Mouse (Mus musculus): ENCODE data around the gene Zfp74. TPM values are rescaled to one million over a fixed set of nuclear protein-coding genes. Genes with fewer than 3 reads are reported as not detected.

Gene Zfp74
- polyA plus RNA-seq, 1 experiment from 2014 or later: 24.3 TPM

GRCm38 (mm10) chr7:29922780-29923179, 31.1 kb downstream of the Zfp74 start:
- H3K36me3 ChIP-seq (ENCODE audit: control insufficient read depth, insufficient read depth): no peaks in the 10 kb centered on the region
- H3K27me3 ChIP-seq (replicated peaks; ENCODE audit: control insufficient read depth, insufficient read depth, low read length): no peaks in the 10 kb centered on the region
- no peaks in the 10 kb centered on the region for H3K4me1 ChIP-seq (replicated peaks; ENCODE audit: control insufficient read depth, insufficient read depth, low read length)
- no peak overlapping the region for H3K27ac ChIP-seq (ENCODE audit: low read length)
- H3K9me3 ChIP-seq (ENCODE audit: control insufficient read depth, low read length): no peaks in the 10 kb centered on the region
- H3K4me2 ChIP-seq (ENCODE audit: low read length): no peak overlapping the region
- H3K4me3 ChIP-seq (replicated peaks; ENCODE audit: low read length): no peak overlapping the region
- no peak overlapping the region for H3K9ac ChIP-seq (replicated peaks; ENCODE audit: low read depth, low read length)
- WGBS: 75% methylated on average over 2 of the region's 2 CpGs
- ATAC-seq: no peak

GRCm38 (mm10) chr7:29921439-29922093, 32.3 kb downstream of the Zfp74 start:
- 88% methylated on average over 6 of the region's 6 CpGs for WGBS
- H3K36me3 ChIP-seq (ENCODE audit: control insufficient read depth, insufficient read depth): no peaks in the 10 kb centered on the region; the same call in 1 of the 2 replicates
- no peaks in the 10 kb centered on the region for H3K27me3 ChIP-seq (replicated peaks; ENCODE audit: control insufficient read depth, insufficient read depth, low read length)
- H3K4me1 ChIP-seq (replicated peaks; ENCODE audit: control insufficient read depth, insufficient read depth, low read length): no peaks in the 10 kb centered on the region
- no peaks in the 10 kb centered on the region for H3K9me3 ChIP-seq (ENCODE audit: control insufficient read depth, low read length)
- H3K9ac ChIP-seq (replicated peaks; ENCODE audit: low read depth, low read length): no peak overlapping the region
- no peak for ATAC-seq
- no peak overlapping the region for H3K4me3 ChIP-seq (replicated peaks; ENCODE audit: low read length)
- no peak overlapping the region for H3K4me2 ChIP-seq (ENCODE audit: low read length)
- no peak overlapping the region for H3K27ac ChIP-seq (ENCODE audit: low read length)

GRCm38 (mm10) chr7:29918062-29918453, 35.8 kb downstream of the Zfp74 start:
- WGBS: 78% methylated on average over 4 of the region's 4 CpGs
- ATAC-seq: no peak

GRCm38 (mm10) chr7:29917371-29918061, 36.4 kb downstream of the Zfp74 start:
- H3K27ac ChIP-seq (ENCODE audit: low read length): no peak overlapping the region
- H3K4me3 ChIP-seq (replicated peaks; ENCODE audit: low read length): no peak overlapping the region
- 0 out of 2 replicates have a peak, but pooled peaks cover 3% of the 10 kb centered on the region for H3K9me3 ChIP-seq (ENCODE audit: control insufficient read depth, low read length)
- H3K36me3 ChIP-seq (ENCODE audit: control insufficient read depth, insufficient read depth): peaks cover 28% of the 10 kb centered on the region
- H3K4me1 ChIP-seq (replicated peaks; ENCODE audit: control insufficient read depth, insufficient read depth, low read length): no peaks in the 10 kb centered on the region
- no peaks in the 10 kb centered on the region for H3K27me3 ChIP-seq (replicated peaks; ENCODE audit: control insufficient read depth, insufficient read depth, low read length)
- WGBS: 80% methylated on average over 6 of the region's 6 CpGs
- ATAC-seq: no peak
- H3K9ac ChIP-seq (replicated peaks; ENCODE audit: low read depth, low read length): no peak overlapping the region
- no peak overlapping the region for H3K4me2 ChIP-seq (ENCODE audit: low read length)

More at GRCm38 (mm10) chr7:29918062-29918453, 35.8 kb downstream of the Zfp74 start:
- Histone ChIP-seq H3K9ac (replicated peaks; ENCODE audit: low read depth, low read length) (no peak overlapping the region), H3K27me3 (replicated peaks; ENCODE audit: control insufficient read depth, insufficient read depth, low read length) (no peaks in the 10 kb centered on the region), H3K27ac (ENCODE audit: low read length) (no peak overlapping the region), H3K4me1 (replicated peaks; ENCODE audit: control insufficient read depth, insufficient read depth, low read length) (no peaks in the 10 kb centered on the region), H3K9me3 (ENCODE audit: control insufficient read depth, low read length) (0 out of 2 replicates have a peak, but pooled peaks cover 3% of the 10 kb centered on the region), H3K36me3 (ENCODE audit: control insufficient read depth, insufficient read depth) (peaks cover 28% of the 10 kb centered on the region), H3K4me2 (ENCODE audit: low read length) (no peak overlapping the region), H3K4me3 (replicated peaks; ENCODE audit: low read length) (no peak overlapping the region)

GRCm38 (mm10) chr7:29912172-29912571, 41.7 kb downstream of the Zfp74 start:
- ATAC-seq: no peak
- no peak overlapping the region for H3K27ac ChIP-seq (ENCODE audit: low read length)
- no peak overlapping the region for H3K4me3 ChIP-seq (replicated peaks; ENCODE audit: low read length)
- H3K27me3 ChIP-seq (replicated peaks; ENCODE audit: control insufficient read depth, insufficient read depth, low read length): no peaks in the 10 kb centered on the region
- no peak overlapping the region for H3K4me2 ChIP-seq (ENCODE audit: low read length)
- no peak overlapping the region for H3K9ac ChIP-seq (replicated peaks; ENCODE audit: low read depth, low read length)
- H3K4me1 ChIP-seq (replicated peaks; ENCODE audit: control insufficient read depth, insufficient read depth, low read length): peaks cover 18% of the 10 kb centered on the region
- WGBS: 94% methylated on average over 13 of the region's 13 CpGs
- peaks cover 34% of the 10 kb centered on the region for H3K36me3 ChIP-seq (ENCODE audit: control insufficient read depth, insufficient read depth)
- 0 out of 2 replicates have a peak, but pooled peaks cover 3% of the 10 kb centered on the region for H3K9me3 ChIP-seq (ENCODE audit: control insufficient read depth, low read length)

- Histone ChIP-seq H3K36me3 (ENCODE audit: control insufficient read depth, insufficient read depth) (peaks cover 28% of the 10 kb centered on the region), H3K4me2 (ENCODE audit: low read length) (peak overlapping the region; percentile 59), H3K27ac (ENCODE audit: low read length) (no peak overlapping the region), H3K4me1 (replicated peaks; ENCODE audit: control insufficient read depth, insufficient read depth, low read length) (peaks cover 21% of the 10 kb centered on the region), H3K9me3 (ENCODE audit: control insufficient read depth, low read length) (0 out of 2 replicates have a peak, but pooled peaks cover under 1% of the 10 kb centered on the region), H3K27me3 (replicated peaks; ENCODE audit: control insufficient read depth, insufficient read depth, low read length) (no peaks in the 10 kb centered on the region), H3K9ac (replicated peaks; ENCODE audit: low read depth, low read length) (no peak overlapping the region), H3K4me3 (replicated peaks; ENCODE audit: low read length) (no peak overlapping the region)
- 48% methylated on average over 2 of the region's 2 CpGs for WGBS
- no peak for ATAC-seq
Observed at GRCm38 (mm10) chr7:29910252-29910651, 43.6 kb downstream of the Zfp74 start.

GRCm38 (mm10) chr7:29908130-29908950, 45.5 kb downstream of the Zfp74 start, which contains the start of gene Zfp383:
Gene Zfp383, plus strand, starts transcription at chr7:29908223.
- Histone ChIP-seq H3K36me3 (ENCODE audit: control insufficient read depth, insufficient read depth) (peaks cover 9% of the 10 kb centered on the region), H3K4me3 (replicated peaks; ENCODE audit: low read length) (peak within 1 kb of the TSS; percentile 69), H3K4me2 (ENCODE audit: low read length) (peak within 1 kb of the TSS; percentile 59), H3K4me1 (replicated peaks; ENCODE audit: control insufficient read depth, insufficient read depth, low read length) (peaks cover 21% of the 10 kb centered on the region), H3K27ac (ENCODE audit: low read length) (peak within 1 kb of the TSS; percentile 99), H3K9me3 (ENCODE audit: control insufficient read depth, low read length) (no peaks in the 10 kb centered on the region), H3K27me3 (replicated peaks; ENCODE audit: control insufficient read depth, insufficient read depth, low read length) (no peaks in the 10 kb centered on the region), H3K9ac (replicated peaks; ENCODE audit: low read depth, low read length) (peak within 1 kb of the TSS; percentile 74)
- WGBS: under 1% methylated on average over 33 of the region's 33 CpGs
- peak; percentile 88 for ATAC-seq

- no peak for ATAC-seq
- H3K4me3 ChIP-seq (replicated peaks; ENCODE audit: low read length): no peak overlapping the region
- H3K36me3 ChIP-seq (ENCODE audit: control insufficient read depth, insufficient read depth): peaks cover 3% of the 10 kb centered on the region; the same call in 1 of the 2 replicates
- no peak overlapping the region for H3K9ac ChIP-seq (replicated peaks; ENCODE audit: low read depth, low read length)
- no peaks in the 10 kb centered on the region for H3K9me3 ChIP-seq (ENCODE audit: control insufficient read depth, low read length)
- peaks cover 21% of the 10 kb centered on the region for H3K4me1 ChIP-seq (replicated peaks; ENCODE audit: control insufficient read depth, insufficient read depth, low read length)
- 91% methylated on average over 5 of the region's 5 CpGs for WGBS
- peak overlapping the region; percentile 99 for H3K27ac ChIP-seq (ENCODE audit: low read length)
- no peaks in the 10 kb centered on the region for H3K27me3 ChIP-seq (replicated peaks; ENCODE audit: control insufficient read depth, insufficient read depth, low read length)
- peak overlapping the region; percentile 59 for H3K4me2 ChIP-seq (ENCODE audit: low read length)
Observed at GRCm38 (mm10) chr7:29907206-29907605, 46.7 kb downstream of the Zfp74 start.

GRCm38 (mm10) chr7:29906682-29907058, 47.2 kb downstream of the Zfp74 start:
- 15% methylated on average over 8 of the region's 8 CpGs for WGBS
- no peak for ATAC-seq
- peaks cover 21% of the 10 kb centered on the region for H3K4me1 ChIP-seq (replicated peaks; ENCODE audit: control insufficient read depth, insufficient read depth, low read length)
- H3K4me2 ChIP-seq (ENCODE audit: low read length): peak overlapping the region; percentile 59
- peak overlapping the region; percentile 70 for H3K9ac ChIP-seq (replicated peaks; ENCODE audit: low read depth, low read length)
- peaks cover under 1% of the 10 kb centered on the region; the same call in 1 of the 2 replicates for H3K36me3 ChIP-seq (ENCODE audit: control insufficient read depth, insufficient read depth)
- H3K27me3 ChIP-seq (replicated peaks; ENCODE audit: control insufficient read depth, insufficient read depth, low read length): no peaks in the 10 kb centered on the region
- peak overlapping the region; percentile 53 for H3K4me3 ChIP-seq (replicated peaks; ENCODE audit: low read length)
- no peaks in the 10 kb centered on the region for H3K9me3 ChIP-seq (ENCODE audit: control insufficient read depth, low read length)
- peak overlapping the region; percentile 99 for H3K27ac ChIP-seq (ENCODE audit: low read length)

Data from forebrain, embryonic 16.5 days (tissue).